Mouse (Mus musculus) right cerebral cortex, postnatal 10 days (tissue): ENCODE data around the gene Snd1.

Source experiments
- DNase-seq, 2 experiments: peaks; one replicate each; pipeline ENCODE4 v3.0.0; 2021; ENCODE audit warnings: low spot score in 2 of 2

Gene Snd1

GRCm38 (mm10) chr6:28841569-28841968 is 366.6 kb downstream of the Snd1 start:
- DNase-seq = no peak

- DNase-seq = peak; percentile 86 to 91
Measured at GRCm38 (mm10) chr6:28842375-28843276, 367.7 kb downstream of the Snd1 start.

- no peak for DNase-seq
Measured at GRCm38 (mm10) chr6:28845610-28846009, 370.7 kb downstream of the Snd1 start.

GRCm38 (mm10) chr6:28847616-28848015 is 372.7 kb downstream of the Snd1 start:
- no peak for DNase-seq

- no peak for DNase-seq
Measured at GRCm38 (mm10) chr6:28848285-28848794, 373.4 kb downstream of the Snd1 start.

GRCm38 (mm10) chr6:28848891-28849290 is 374.0 kb downstream of the Snd1 start:
- DNase-seq = no peak

GRCm38 (mm10) chr6:28849317-28849716 is 374.4 kb downstream of the Snd1 start:
- no peak for DNase-seq

GRCm38 (mm10) chr6:28850326-28850900 is 375.5 kb downstream of the Snd1 start:
- DNase-seq = no peak

GRCm38 (mm10) chr6:28852342-28852741 is 377.4 kb downstream of the Snd1 start:
- no peak for DNase-seq

GRCm38 (mm10) chr6:28853164-28853563 is 378.2 kb downstream of the Snd1 start:
- DNase-seq = peak in 1 of 2 experiments; percentile 54

- no peak for DNase-seq
Measured at GRCm38 (mm10) chr6:28853654-28854053, 378.7 kb downstream of the Snd1 start.

- no peak for DNase-seq
Measured at GRCm38 (mm10) chr6:28854598-28854997, 379.7 kb downstream of the Snd1 start.

GRCm38 (mm10) chr6:28855442-28855841 is 380.5 kb downstream of the Snd1 start:
- no peak for DNase-seq

- no peak for DNase-seq
Measured at GRCm38 (mm10) chr6:28856789-28857188, 381.9 kb downstream of the Snd1 start.

GRCm38 (mm10) chr6:28857198-28858180 is 382.6 kb downstream of the Snd1 start:
- DNase-seq = no peak

- DNase-seq = no peak
Measured at GRCm38 (mm10) chr6:28859094-28859493, 384.2 kb downstream of the Snd1 start.

- no peak for DNase-seq
Measured at GRCm38 (mm10) chr6:28860450-28860849, 385.5 kb downstream of the Snd1 start.

- no peak for DNase-seq
Measured at GRCm38 (mm10) chr6:28860922-28861321, 386.0 kb downstream of the Snd1 start.

GRCm38 (mm10) chr6:28862304-28862703 is 387.4 kb downstream of the Snd1 start:
- DNase-seq = no peak

GRCm38 (mm10) chr6:28864684-28865083 is 389.7 kb downstream of the Snd1 start:
- peak; percentile 57 to 73 for DNase-seq

- DNase-seq = no peak
Measured at GRCm38 (mm10) chr6:28865112-28865511, 390.2 kb downstream of the Snd1 start.

GRCm38 (mm10) chr6:28866206-28866605 is 391.3 kb downstream of the Snd1 start:
- no peak for DNase-seq
